Comparison of ENCODE assay signal across 18 mouse cellular contexts in genomic region chr4:62349371-62349770, GRCm38 (mm10). TPM values are rescaled to one million over a fixed set of nuclear protein-coding genes. Genes with fewer than 3 reads are reported as not detected.
DNase-seq lines count a peak whose midpoint lies in the region; ATAC-seq and TF ChIP-seq lines count a peak whose summit lies in the region.
"Had no signal": no experiment of that assay in that cellular context is flagged by ENCODE, and none has a peak within 500 bp of the region (broad histone marks: within the 10 kb centered on the region; RNA-seq: fewer than 3 reads in every experiment).

No protein-coding gene starts in this region.

- 71% methylated on average over 2 of the region's 2 CpGs for WGBS in lung, embryonic 16.5 days

- DNase-seq in gastrocnemius, adult 2 months, result no peak
- no peak for DNase-seq in gastrocnemius, postnatal 36 days
- no peak for DNase-seq in lung, postnatal 4 days
- no peak for DNase-seq in thymus, adult 18-20 months
- DNase-seq in layer of hippocampus, adult 18-20 months (ENCODE audit: low spot score in 2 of 2), result no peak
- DNase-seq in T-cell, adult 2 months (ENCODE audit: low spot score), result no peak
- DNase-seq: adrenal gland, postnatal 14 days; cerebellum, adult 8-10 months; gastrocnemius, postnatal 25 days; kidney, adult 2 months; kidney, postnatal 36 days; midbrain, embryonic 14.5 days had no signal

- no peaks in the 10 kb centered on the region for H3K27me3 ChIP-seq in lung, embryonic 16.5 days (ENCODE audit: control insufficient read depth, insufficient read depth, low read depth, low read length)
- H3K27me3 ChIP-seq: heart, embryonic 15.5 days; lung, embryonic 15.5 days had no signal

- H3K27ac ChIP-seq in gastrocnemius, adult 2 months, result peak overlapping the region; percentile 6; the same call in 1 of the 2 replicates
- peak overlapping the region; percentile 1 for H3K27ac ChIP-seq in lung, embryonic 16.5 days (ENCODE audit: low read length)
- H3K27ac ChIP-seq: forebrain, embryonic 10.5 days; heart, embryonic 15.5 days; hindbrain, embryonic 10.5 days; lung, embryonic 15.5 days had no signal

- H3K9ac ChIP-seq in lung, embryonic 16.5 days (ENCODE audit: low read length), result no peak overlapping the region
- H3K9ac ChIP-seq: heart, embryonic 15.5 days; lung, embryonic 15.5 days had no signal

- no peak for ATAC-seq in lung, embryonic 16.5 days (ENCODE audit: low read depth)
- peak; percentile 88 for ATAC-seq in megakaryocyte, adult 5-6 weeks (ENCODE audit: poor library complexity, severe bottlenecking)

- no peak overlapping the region for H3K4me2 ChIP-seq in lung, embryonic 16.5 days (ENCODE audit: low read depth, low read length)
- H3K4me2 ChIP-seq: heart, embryonic 15.5 days; lung, embryonic 15.5 days had no signal

- H3K4me3 ChIP-seq in gastrocnemius, adult 2 months, result no peak overlapping the region
- H3K4me3 ChIP-seq in lung, embryonic 16.5 days (ENCODE audit: low read length), result no peak overlapping the region
- H3K4me3 ChIP-seq: forebrain, embryonic 10.5 days; heart, embryonic 15.5 days; hindbrain, embryonic 10.5 days; lung, embryonic 15.5 days had no signal

- intact Hi-C loops in gastrocnemius, adult 2 months (cut with DNase I), result loop anchor here (5.0 kb wide), 1 partner anchor 58 kb away; the partner anchor contains the start of genes Cdc26 and Prpf4
- intact Hi-C loops in gastrocnemius, postnatal 36 days (cut with DNase I), result no loop called here

- peaks cover 16% of the 10 kb centered on the region for H3K36me3 ChIP-seq in lung, embryonic 16.5 days (ENCODE audit: control insufficient read depth, insufficient read depth, low read length)

- H3K4me1 ChIP-seq in lung, embryonic 16.5 days (replicated peaks; ENCODE audit: control insufficient read depth, insufficient read depth, low read length), result peaks cover 14% of the 10 kb centered on the region
- H3K4me1 ChIP-seq: forebrain, embryonic 10.5 days; hindbrain, embryonic 10.5 days had no signal

- TF ChIP-seq CTCF in gastrocnemius, adult 2 months (IDR thresholded peaks at IDR 0.05), result no peak

- H3K9me3 ChIP-seq in lung, embryonic 16.5 days (ENCODE audit: control insufficient read depth, low read length), result no peaks in the 10 kb centered on the region
- H3K9me3 ChIP-seq: forebrain, embryonic 10.5 days; heart, embryonic 15.5 days; hindbrain, embryonic 10.5 days; lung, embryonic 15.5 days had no signal

RNA-seq across cellular contexts. Expression of gene Fkbp15, which starts 11.0 kb away (rescaled TPM):
- 10 to 100 TPM; 12.6 TPM for total RNA-seq in gastrocnemius, adult 2 months (2021)
- 10 to 100 TPM; 11.4 to 11.6 TPM for total RNA-seq in gastrocnemius, postnatal 36 days (2021)
- 26.1 and 27.1 TPM in 2 replicates for polyA plus RNA-seq in lung, embryonic 16.5 days (2015; fragmentation: Nextera tagmentation; extraction: Ambion mirVana)
- total RNA-seq in megakaryocyte, adult 5-6 weeks (2015), result 46.8 and 47.6 TPM in 2 replicates
- total RNA-seq in megakaryocyte, adult 5-6 weeks (2017), result 110 and 118 TPM in 2 replicates
- total RNA-seq in layer of hippocampus, adult 18-20 months (2021), result 10 to 100 TPM; 38.2 to 38.4 TPM

RNA-seq across cellular contexts. Expression of gene Slc31a1, which starts 11.2 kb away (rescaled TPM):
- 10 to 100 TPM in 1 of 2 experiments, 1 to 10 TPM in 1; 9.7 to 12.0 TPM for total RNA-seq in gastrocnemius, adult 2 months (2021)
- 10 to 100 TPM; 10.2 to 10.3 TPM for total RNA-seq in gastrocnemius, postnatal 36 days (2021)
- polyA plus RNA-seq in lung, embryonic 16.5 days (2015; fragmentation: Nextera tagmentation; extraction: Ambion mirVana), result 51.2 and 51.9 TPM in 2 replicates
- 23.2 and 26.1 TPM in 2 replicates for total RNA-seq in megakaryocyte, adult 5-6 weeks (2015)
- 20.7 and 25.3 TPM in 2 replicates for total RNA-seq in megakaryocyte, adult 5-6 weeks (2017)
- total RNA-seq in layer of hippocampus, adult 18-20 months (2021), result 10 to 100 TPM; 10.5 to 11.2 TPM

RNA-seq across cellular contexts. Expression of gene Cdc26, which starts 59.1 kb away (rescaled TPM):
- total RNA-seq in gastrocnemius, adult 2 months (2021), result 10 to 100 TPM; 46.8 to 50.0 TPM
- total RNA-seq in gastrocnemius, postnatal 36 days (2021), result 10 to 100 TPM; 40.2 to 45.3 TPM
- polyA plus RNA-seq in lung, embryonic 16.5 days (2015; fragmentation: Nextera tagmentation; extraction: Ambion mirVana), result 141 and 148 TPM in 2 replicates
- total RNA-seq in megakaryocyte, adult 5-6 weeks (2015), result 98.2 and 100 TPM in 2 replicates
- total RNA-seq in megakaryocyte, adult 5-6 weeks (2017), result 71.7 and 85.0 TPM in 2 replicates
- 10 to 100 TPM; 48.0 to 48.8 TPM for total RNA-seq in layer of hippocampus, adult 18-20 months (2021)

RNA-seq across cellular contexts. Expression of gene Prpf4, which starts 59.2 kb away (rescaled TPM):
- 10 to 100 TPM; 15.8 to 17.5 TPM for total RNA-seq in gastrocnemius, adult 2 months (2021)
- 10 to 100 TPM; 13.3 to 16.1 TPM for total RNA-seq in gastrocnemius, postnatal 36 days (2021)
- 20.7 and 21.4 TPM in 2 replicates for polyA plus RNA-seq in lung, embryonic 16.5 days (2015; fragmentation: Nextera tagmentation; extraction: Ambion mirVana)
- total RNA-seq in megakaryocyte, adult 5-6 weeks (2015), result 9.3 and 11.2 TPM in 2 replicates
- total RNA-seq in megakaryocyte, adult 5-6 weeks (2017), result 9.2 and 11.2 TPM in 2 replicates
- 10 to 100 TPM; 12.8 to 13.5 TPM for total RNA-seq in layer of hippocampus, adult 18-20 months (2021)
